Mouse (Mus musculus) liver, embryonic 14.5 days (tissue): Measurements from ENCODE around the gene Calm3. TPM values are rescaled to one million over a fixed set of nuclear protein-coding genes. Genes with fewer than 3 reads are reported as not detected.

Source experiments
- ATAC-seq: fragments of 200-750 bp; cut with Nextera tagmentation; 2 replicates; pipeline ENCODE4 v1.8.0; 2017; ENCODE audit warnings: moderate number of reproducible peaks, mild to moderate bottlenecking, moderate library complexity; ENCODE audit not compliant: insufficient read depth
- DNase-seq, 3 experiments: peaks; one replicate each; pipeline ENCODE4 v3.0.0-alpha.2; 2012 to 2013; ENCODE audit warnings: low read depth in 3 of 3, low spot score in 3 of 3
- H3K27ac ChIP-seq: fragments of 300-500 bp; sonication (generic); 2 replicates; pipeline ENCODE4 v1.5.1; 2014; ENCODE audit warnings: moderate library complexity, mild to moderate bottlenecking, control low read depth, inconsistent platforms
- H3K27me3 ChIP-seq: fragments of 300-500 bp; sonication (generic); 2 replicates; pipeline ENCODE4 v1.6.1; 2014; ENCODE audit warnings: mild to moderate bottlenecking, low read length, moderate library complexity; ENCODE audit not compliant: control insufficient read depth, insufficient read depth
- H3K36me3 ChIP-seq: fragments of 300-500 bp; sonication (generic); replicated peaks from 2 replicates; pipeline ENCODE4 v1.6.1; 2014; ENCODE audit warnings: low read depth; ENCODE audit not compliant: control insufficient read depth, insufficient read depth
- H3K4me1 ChIP-seq, 2 experiments: fragments of 200-500 bp in 1 of 2; fragments of 300-500 bp in 1 of 2; sonication (generic) in 1 of 2; replicated peaks; 2 replicates each; pipeline ENCODE4 v1.6.1; 2012 to 2014; ENCODE audit warnings: antibody characterized with exemption in 1 of 2, inconsistent platforms in 1 of 2, low read length in 1 of 2; ENCODE audit not compliant: control insufficient read depth in 2 of 2, insufficient read depth in 2 of 2
- H3K4me2 ChIP-seq: fragments of 300-500 bp; sonication (generic); 2 replicates; pipeline ENCODE4 v1.6.1; 2014; ENCODE audit warnings: low read depth, mild to moderate bottlenecking, control low read depth, moderate library complexity
- H3K4me3 ChIP-seq, 2 experiments: fragments of 200-500 bp in 1 of 2; fragments of 300-500 bp in 1 of 2; sonication (generic) in 1 of 2; 2 replicates each; pipeline ENCODE4 v1.5.1; 2012 to 2014; ENCODE audit warnings: low read depth in 2 of 2, low read length in 2 of 2, mild to moderate bottlenecking in 2 of 2, control low read depth in 1 of 2, inconsistent platforms in 1 of 2, moderate library complexity in 1 of 2; ENCODE audit not compliant: insufficient read depth in 1 of 2
- H3K9ac ChIP-seq: fragments of 300-500 bp; sonication (generic); replicated peaks from 2 replicates; pipeline ENCODE4 v1.6.1; 2014; ENCODE audit warnings: mild to moderate bottlenecking, control low read depth, moderate library complexity
- H3K9me3 ChIP-seq: fragments of 300-500 bp; sonication (generic); 2 replicates; pipeline ENCODE4 v1.6.1; 2016; ENCODE audit warnings: low read length, mixed read lengths; ENCODE audit not compliant: control insufficient read depth
- CTCF ChIP-seq: IDR thresholded peaks from 2 replicates; pipeline ENCODE4 v1.5.1; 2016; ENCODE audit warnings: antibody characterized with exemption, low read depth, control low read depth
- EP300 ChIP-seq: IDR thresholded peaks from 2 replicates; pipeline ENCODE4 v1.6.1; 2016; ENCODE audit warnings: antibody characterized with exemption, low read depth
- WGBS: fragments of 180-500 bp; shearing (Covaris S2); extraction: QIAGEN DNeasy Blood & Tissue Kit; methylation state at CpG from one replicate; pipeline ENCODE4 v1.1.7; 2014; ENCODE audit not compliant: insufficient replicate concordance; 5-methylcytosine and 5-hydroxymethylcytosine counted together
- polyA plus RNA-seq, 2 experiments: library from polyadenylated mRNA; depleted of rRNA in 1 of 2; stranded (reverse) in 1 of 2; unstranded in 1 of 2; fragments of >200 nt; fragmentation: Nextera tagmentation in 1 of 2; extraction: Ambion mirVana in 1 of 2; gene quantifications; 2 replicates each; pipeline versions ENCODE4 v1.2.1 to v1.2.3; 2012 to 2014

The Calm3 gene
- polyA plus RNA-seq, 2 experiments = 90.3 to 122 TPM

DNA sequence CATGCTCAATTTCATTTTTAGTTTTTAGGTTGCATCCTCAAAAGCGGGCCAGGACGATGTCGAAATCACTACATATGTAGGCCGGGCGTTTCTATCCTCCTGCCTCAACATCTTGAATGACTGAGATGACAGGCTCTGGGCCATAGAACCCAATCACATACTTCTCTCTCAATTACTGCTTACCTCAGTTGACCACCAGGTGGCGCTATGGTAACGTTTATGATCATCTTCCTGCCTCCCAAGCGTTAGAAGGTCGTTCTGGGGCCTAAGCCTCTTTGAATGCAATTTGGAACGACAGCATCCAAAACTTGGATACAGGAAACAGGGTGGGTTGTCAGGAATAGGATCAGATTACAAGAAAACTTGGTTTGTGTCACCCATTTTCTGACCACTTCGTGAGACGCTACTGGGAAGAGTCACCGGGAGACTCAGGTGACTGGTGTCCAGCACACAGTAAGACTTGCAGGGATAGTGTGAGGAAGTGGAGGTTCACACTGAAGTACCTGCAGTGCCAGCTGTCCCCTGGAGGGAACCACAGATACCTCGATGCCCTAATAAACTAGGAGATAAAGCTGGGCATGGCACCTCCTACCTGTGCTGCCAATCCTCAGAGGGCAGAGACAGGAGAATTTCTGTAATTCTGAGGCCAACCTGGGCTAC lies 8.2 kb upstream of the Calm3 start:
- 16% methylated on average over 14 of the region's 14 CpGs for WGBS
- H3K9me3 ChIP-seq = no peaks in the 10 kb centered on the region
- H3K4me3 ChIP-seq = no peak overlapping the region
- no peak overlapping the region for H3K4me2 ChIP-seq
- no peak overlapping the region for H3K27ac ChIP-seq
- H3K4me1 ChIP-seq = no peaks in the 10 kb centered on the region
- H3K36me3 ChIP-seq = no peaks in the 10 kb centered on the region
- H3K27me3 ChIP-seq = no peaks in the 10 kb centered on the region
- DNase-seq (peak; percentile 56 to 73 (median 63)), ATAC-seq (peak; percentile 54; the same call in 1 of the 2 replicates)
- H3K9ac ChIP-seq = no peak overlapping the region
- no peak for TF ChIP-seq EP300
- TF ChIP-seq CTCF = peak; percentile 92

DNA sequence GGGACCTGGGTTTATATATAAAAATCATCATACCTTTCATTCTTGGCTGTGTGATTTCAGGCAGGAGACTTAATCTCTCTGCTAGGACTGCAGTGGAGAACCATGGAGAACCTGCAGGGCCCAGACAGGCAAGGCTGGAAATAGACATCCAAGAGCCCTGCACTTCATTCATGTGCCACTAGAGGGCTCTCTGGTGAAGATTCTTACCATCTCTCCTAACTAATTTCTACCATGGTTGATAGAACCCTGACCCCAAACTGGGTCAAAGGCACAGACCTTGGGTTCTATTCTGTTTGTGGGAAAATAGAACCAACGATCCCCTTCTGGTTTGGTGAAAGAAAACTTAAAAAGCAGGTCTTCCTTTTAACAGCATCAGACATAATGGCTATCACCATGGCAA lies 6.9 kb upstream of the Calm3 start:
- H3K36me3 ChIP-seq = no peaks in the 10 kb centered on the region
- H3K4me1 ChIP-seq = no peaks in the 10 kb centered on the region
- no peak overlapping the region for H3K4me2 ChIP-seq
- no peaks in the 10 kb centered on the region for H3K27me3 ChIP-seq
- TF ChIP-seq EP300 (no peak), CTCF (peak; percentile 83)
- H3K4me3 ChIP-seq = no peak overlapping the region
- H3K9me3 ChIP-seq = no peaks in the 10 kb centered on the region
- no peak for DNase-seq
- no peak for ATAC-seq
- WGBS = 5% methylated on average over 1 of the region's 1 CpGs
- H3K9ac ChIP-seq = no peak overlapping the region
- no peak overlapping the region for H3K27ac ChIP-seq

DNA sequence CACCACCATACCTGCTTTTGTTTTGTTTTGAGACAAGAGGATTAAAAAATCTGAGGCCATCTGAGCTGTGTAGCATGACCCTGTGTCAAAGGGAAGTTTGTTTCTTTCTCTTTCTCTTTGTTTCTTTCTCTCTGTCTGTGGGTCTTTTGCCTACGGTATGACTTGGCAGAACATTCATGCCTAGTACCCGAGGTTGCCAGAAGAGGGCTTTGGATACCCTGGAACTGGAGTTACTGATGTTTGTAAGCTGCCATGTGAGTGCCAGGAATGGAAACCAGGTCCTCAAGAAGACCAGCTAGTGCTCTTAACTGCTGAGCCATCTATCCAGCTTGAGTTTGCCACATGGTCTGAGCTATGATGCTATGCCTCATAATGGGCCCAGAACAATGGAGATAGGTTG lies 4.4 kb upstream of the Calm3 start:
- Histone ChIP-seq H3K4me2 (no peak overlapping the region), H3K36me3 (no peaks in the 10 kb centered on the region), H3K27ac (no peak overlapping the region), H3K9ac (no peak overlapping the region), H3K4me1 (peaks cover 2 to 5% of the 10 kb centered on the region in 2 experiments; a peak in 3 of 4 replicates), H3K27me3 (no peaks in the 10 kb centered on the region), H3K9me3 (no peaks in the 10 kb centered on the region), H3K4me3 (no peak overlapping the region)
- DNase-seq = no peak
- no peak for ATAC-seq
- no peak for TF ChIP-seq CTCF
- no peak for TF ChIP-seq EP300
- 32% methylated on average over 2 of the region's 2 CpGs for WGBS

DNA sequence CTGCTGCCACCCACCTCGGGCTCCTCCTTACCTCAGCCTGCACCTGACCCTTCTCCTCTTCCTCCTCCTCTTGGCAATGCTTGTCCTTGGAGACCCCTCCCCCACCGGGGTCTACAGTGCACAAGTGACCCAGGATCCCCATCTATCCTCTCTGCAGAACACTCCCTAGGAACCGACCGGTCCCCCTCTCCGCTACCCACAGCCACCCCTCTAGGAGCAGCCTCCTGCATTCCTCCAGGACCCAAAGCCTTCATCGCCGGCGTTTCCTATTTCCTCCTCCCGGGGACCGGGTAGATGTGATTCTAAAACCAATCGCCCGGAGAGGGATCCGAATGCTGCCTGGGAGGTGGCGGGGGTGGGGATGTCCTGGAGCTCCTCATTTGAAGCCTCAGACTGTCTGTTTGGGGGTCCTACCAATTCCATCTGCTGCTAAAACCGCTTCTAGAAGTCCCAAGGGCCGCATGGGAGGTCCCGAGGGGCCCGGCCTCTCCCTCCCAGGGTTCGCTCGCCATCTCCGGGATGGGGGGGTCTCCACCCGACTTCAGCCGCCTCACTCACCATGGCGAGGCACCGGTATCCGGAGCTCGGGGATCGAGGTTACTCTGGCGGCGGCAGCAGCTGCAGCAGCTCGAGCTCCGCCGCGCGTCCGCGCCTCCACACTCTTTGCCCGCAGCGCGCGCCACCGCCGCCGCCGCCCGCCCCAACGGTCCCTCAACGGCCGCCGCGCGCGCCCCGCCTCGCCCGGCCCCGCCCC lies 454 bp downstream of the Calm3 start:
- no peak for DNase-seq
- WGBS = under 1% methylated on average over 54 of the region's 57 CpGs
- H3K36me3 ChIP-seq = peaks cover 5% of the 10 kb centered on the region
- peak overlapping the region; percentile 68 for H3K4me2 ChIP-seq
- H3K4me3 ChIP-seq = peak overlapping the region; percentile 84 to 92
- H3K27ac ChIP-seq = peak overlapping the region; percentile 79
- TF ChIP-seq CTCF (no peak), EP300 (no peak)
- no peaks in the 10 kb centered on the region for H3K27me3 ChIP-seq
- H3K9ac ChIP-seq = peak overlapping the region; percentile 97
- H3K4me1 ChIP-seq = peaks cover 17 to 32% of the 10 kb centered on the region in 2 experiments
- H3K9me3 ChIP-seq = no peaks in the 10 kb centered on the region
- no peak for ATAC-seq

DNA sequence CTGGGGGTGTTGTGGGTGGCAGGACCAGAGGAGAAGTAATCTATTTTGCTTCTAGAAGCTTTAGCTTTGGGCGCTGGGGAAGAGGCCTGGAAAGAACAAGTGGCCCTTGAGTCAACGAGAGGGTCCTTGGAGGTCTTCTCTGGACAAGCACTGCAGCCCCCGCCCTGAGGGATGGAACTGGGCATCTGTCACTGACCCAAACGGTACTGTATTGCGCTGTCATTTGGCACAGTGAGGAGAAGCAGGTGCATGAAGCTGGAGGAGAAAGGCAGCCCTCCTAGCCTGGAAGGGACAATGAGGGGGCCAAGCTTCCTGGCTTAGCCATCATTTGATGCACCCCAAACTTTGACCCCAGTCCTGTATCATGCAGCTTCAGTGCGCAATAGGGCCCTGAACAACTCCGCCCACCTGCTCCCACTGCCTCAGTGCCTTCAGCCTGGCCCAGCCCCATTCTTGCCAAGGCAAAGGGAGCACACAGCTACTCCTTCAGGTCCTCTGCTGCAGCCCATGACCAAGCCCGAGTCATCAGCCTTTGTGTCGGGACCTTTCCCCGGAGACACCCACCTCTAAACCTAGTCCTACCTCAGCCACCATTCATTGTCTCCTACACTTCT lies 1.4 kb downstream of the Calm3 start:
- 34% methylated on average over 10 of the region's 10 CpGs for WGBS
- Histone ChIP-seq H3K4me1 (peaks cover 17 to 32% of the 10 kb centered on the region in 2 experiments), H3K27ac (peak overlapping the region; percentile 79; the same call in 1 of the 2 replicates), H3K36me3 (peaks cover 15% of the 10 kb centered on the region), H3K4me2 (peak overlapping the region; percentile 68), H3K9me3 (no peaks in the 10 kb centered on the region), H3K4me3 (peak overlapping the region; percentile 84 to 92), H3K27me3 (no peaks in the 10 kb centered on the region), H3K9ac (peak overlapping the region; percentile 97)
- DNase-seq = peak in 1 of 3 experiments; percentile 40
- TF ChIP-seq EP300 (no peak), CTCF (no peak)
- ATAC-seq = no peak
